Mouse (Mus musculus) limb, embryonic 12.5 days (tissue): ENCODE results near the gene Lrrc34. TPM values are rescaled to one million over a fixed set of nuclear protein-coding genes. Genes with fewer than 3 reads are reported as not detected.

ENCODE experiments used
- ATAC-seq: fragments of 200-750 bp; cut with Nextera tagmentation; 2 replicates; pipeline ENCODE4 v1.8.0; 2017; ENCODE audit warnings: low read depth, moderate TSS enrichment; ENCODE audit not compliant: insufficient number of reproducible peaks, insufficient read depth, low FRiP score, low TSS enrichment
- H3K27ac ChIP-seq: fragments of 300-500 bp; sonication (generic); 2 replicates; pipeline ENCODE4 v1.5.1; 2016; ENCODE audit warnings: mild to moderate bottlenecking, moderate library complexity
- H3K27me3 ChIP-seq: fragments of 300-500 bp; sonication (generic); 2 replicates; pipeline ENCODE4 v1.6.1; 2016; ENCODE audit warnings: mild to moderate bottlenecking, moderate library complexity
- H3K36me3 ChIP-seq: fragments of 300-500 bp; sonication (generic); 2 replicates; pipeline ENCODE4 v1.6.1; 2016; ENCODE audit warnings: mild to moderate bottlenecking, moderate library complexity
- H3K4me1 ChIP-seq: fragments of 300-500 bp; sonication (generic); replicated peaks from 2 replicates; pipeline ENCODE4 v1.6.1; 2016
- H3K4me2 ChIP-seq: fragments of 300-500 bp; sonication (generic); 2 replicates; pipeline ENCODE4 v1.6.1; 2016; ENCODE audit warnings: mild to moderate bottlenecking, moderate library complexity
- H3K4me3 ChIP-seq: fragments of 300-500 bp; sonication (generic); replicated peaks from 2 replicates; pipeline ENCODE4 v1.5.1; 2016; ENCODE audit warnings: mild to moderate bottlenecking
- H3K9ac ChIP-seq: fragments of 300-500 bp; sonication (generic); replicated peaks from 2 replicates; pipeline ENCODE4 v1.6.1; 2016; ENCODE audit warnings: mild to moderate bottlenecking, moderate library complexity
- H3K9me3 ChIP-seq: fragments of 300-500 bp; sonication (generic); 2 replicates; pipeline ENCODE4 v1.6.1; 2016; ENCODE audit warnings: mild to moderate bottlenecking, moderate library complexity
- WGBS: fragments of 180-500 bp; shearing (Covaris S2); methylation state at CpG from one replicate; pipeline ENCODE4 v1.1.7; 2016; 5-methylcytosine and 5-hydroxymethylcytosine counted together
- polyA plus RNA-seq: library from polyadenylated mRNA; unstranded; fragments of >200 nt; fragmentation: Nextera tagmentation; extraction: Ambion mirVana; gene quantifications from 2 replicates; pipeline ENCODE4 v1.2.1, GENCODE M21; 2016

Gene Lrrc34
- polyA plus RNA-seq, 1 experiment from 2014 or later, result 1.7 TPM

- H3K27ac ChIP-seq, result no peak within 1 kb of the TSS
- 78% methylated on average over 2 of the region's 2 CpGs for WGBS
- no peaks in the 10 kb centered on the region for H3K9me3 ChIP-seq
- no peak within 1 kb of the TSS for H3K4me3 ChIP-seq
- peaks cover 17% of the 10 kb centered on the region for H3K27me3 ChIP-seq
- no peak for ATAC-seq
- H3K4me2 ChIP-seq, result no peak within 1 kb of the TSS
- H3K9ac ChIP-seq, result no peak within 1 kb of the TSS
- no peaks in the 10 kb centered on the region for H3K36me3 ChIP-seq
- peaks cover 7% of the 10 kb centered on the region for H3K4me1 ChIP-seq
These were observed 3.5 kb downstream of the Lrrc34 start, which contains the start of gene Lrriq4 for GRCm38 (mm10) chr3:30644207-30644606. Gene Lrriq4 (plus strand): TSS chr3:30644507.

GRCm38 (mm10) chr3:30635629-30636028 is 12.0 kb downstream of the Lrrc34 start:
- H3K9ac ChIP-seq, result no peak overlapping the region
- no peak overlapping the region for H3K27ac ChIP-seq
- H3K36me3 ChIP-seq, result no peaks in the 10 kb centered on the region
- H3K27me3 ChIP-seq, result no peaks in the 10 kb centered on the region
- WGBS, result 87% methylated on average over 4 of the region's 4 CpGs
- no peak for ATAC-seq
- 0 out of 2 replicates have a peak, but pooled peaks cover 4% of the 10 kb centered on the region for H3K9me3 ChIP-seq
- H3K4me3 ChIP-seq, result no peak overlapping the region
- no peaks in the 10 kb centered on the region for H3K4me1 ChIP-seq
- no peak overlapping the region for H3K4me2 ChIP-seq

GRCm38 (mm10) chr3:30633681-30634080 is 14.0 kb downstream of the Lrrc34 start:
- no peaks in the 10 kb centered on the region for H3K4me1 ChIP-seq
- H3K27me3 ChIP-seq, result no peaks in the 10 kb centered on the region
- 64% methylated on average over 3 of the region's 3 CpGs for WGBS
- H3K36me3 ChIP-seq, result no peaks in the 10 kb centered on the region
- no peak overlapping the region for H3K9ac ChIP-seq
- H3K9me3 ChIP-seq, result 0 out of 2 replicates have a peak, but pooled peaks cover 4% of the 10 kb centered on the region
- H3K4me3 ChIP-seq, result no peak overlapping the region
- no peak overlapping the region for H3K27ac ChIP-seq
- no peak for ATAC-seq
- H3K4me2 ChIP-seq, result no peak overlapping the region

- H3K4me3 ChIP-seq, result no peak overlapping the region
- 88% methylated on average over 8 of the region's 8 CpGs for WGBS
- H3K36me3 ChIP-seq, result peaks cover 59% of the 10 kb centered on the region
- H3K4me1 ChIP-seq, result no peaks in the 10 kb centered on the region
- H3K9ac ChIP-seq, result no peak overlapping the region
- ATAC-seq, result no peak
- H3K27ac ChIP-seq, result no peak overlapping the region
- no peaks in the 10 kb centered on the region for H3K9me3 ChIP-seq
- no peak overlapping the region for H3K4me2 ChIP-seq
- no peaks in the 10 kb centered on the region for H3K27me3 ChIP-seq
These were observed 27.5 kb downstream of the Lrrc34 start for GRCm38 (mm10) chr3:30620132-30620531.

GRCm38 (mm10) chr3:30610930-30611329 is 36.7 kb downstream of the Lrrc34 start:
- H3K27me3 ChIP-seq, result no peaks in the 10 kb centered on the region
- 90% methylated on average over 4 of the region's 4 CpGs for WGBS
- ATAC-seq, result no peak
- H3K4me3 ChIP-seq, result no peak overlapping the region
- no peak overlapping the region for H3K27ac ChIP-seq
- H3K4me2 ChIP-seq, result no peak overlapping the region
- no peaks in the 10 kb centered on the region for H3K4me1 ChIP-seq
- H3K9ac ChIP-seq, result no peak overlapping the region
- no peaks in the 10 kb centered on the region for H3K9me3 ChIP-seq
- peaks cover 83% of the 10 kb centered on the region for H3K36me3 ChIP-seq

GRCm38 (mm10) chr3:30608999-30609398 is 38.7 kb downstream of the Lrrc34 start:
- H3K27ac ChIP-seq, result no peak overlapping the region
- no peak for ATAC-seq
- H3K9me3 ChIP-seq, result no peaks in the 10 kb centered on the region
- H3K9ac ChIP-seq, result no peak overlapping the region
- no peak overlapping the region for H3K4me2 ChIP-seq
- H3K4me1 ChIP-seq, result no peaks in the 10 kb centered on the region
- no peak overlapping the region for H3K4me3 ChIP-seq
- H3K27me3 ChIP-seq, result no peaks in the 10 kb centered on the region
- H3K36me3 ChIP-seq, result peaks cover 82% of the 10 kb centered on the region
- WGBS, result 88% methylated on average over 3 of the region's 3 CpGs

- peaks cover 37% of the 10 kb centered on the region for H3K36me3 ChIP-seq
- no peak overlapping the region; the same call in 1 of the 2 replicates for H3K27ac ChIP-seq
- H3K9me3 ChIP-seq, result no peaks in the 10 kb centered on the region
- ATAC-seq, result no peak
- H3K4me2 ChIP-seq, result peak overlapping the region; percentile 82
- 43% methylated on average over 10 of the region's 10 CpGs for WGBS
- H3K9ac ChIP-seq, result peak overlapping the region; percentile 82
- H3K4me1 ChIP-seq, result peaks cover 17% of the 10 kb centered on the region
- H3K27me3 ChIP-seq, result peaks cover 6% of the 10 kb centered on the region; the same call in 1 of the 2 replicates
- H3K4me3 ChIP-seq, result peak overlapping the region; percentile 88
These were observed 44.4 kb downstream of the Lrrc34 start for GRCm38 (mm10) chr3:30603256-30603655.

GRCm38 (mm10) chr3:30602740-30603098 is 45.0 kb downstream of the Lrrc34 start:
- Histone ChIP-seq H3K4me2 (peak overlapping the region; percentile 82), H3K4me3 (peak overlapping the region; percentile 88), H3K9ac (peak overlapping the region; percentile 82), H3K9me3 (no peaks in the 10 kb centered on the region), H3K27ac (peak overlapping the region; percentile 95), H3K4me1 (peaks cover 17% of the 10 kb centered on the region), H3K27me3 (peaks cover 6% of the 10 kb centered on the region; the same call in 1 of the 2 replicates), H3K36me3 (peaks cover 32% of the 10 kb centered on the region)
- ATAC-seq, result no peak; the same call in 1 of the 2 replicates
- WGBS, result 0% methylated on average over 27 of the region's 27 CpGs

GRCm38 (mm10) chr3:30602065-30602739 is 45.5 kb downstream of the Lrrc34 start, which contains the start of gene Mynn:
Gene Mynn (plus strand): TSS chr3:30602065.
- Histone ChIP-seq H3K4me1 (peaks cover 17% of the 10 kb centered on the region), H3K4me2 (peak within 1 kb of the TSS; percentile 82), H3K9ac (peak within 1 kb of the TSS; percentile 82), H3K36me3 (peaks cover 27% of the 10 kb centered on the region), H3K27me3 (peaks cover 6% of the 10 kb centered on the region; the same call in 1 of the 2 replicates), H3K27ac (peak within 1 kb of the TSS; percentile 95), H3K4me3 (peak within 1 kb of the TSS; percentile 88), H3K9me3 (no peaks in the 10 kb centered on the region)
- under 1% methylated on average over 40 of the region's 40 CpGs for WGBS
- peak; percentile 94 for ATAC-seq

- no peak for ATAC-seq
- Histone ChIP-seq H3K9ac (peak overlapping the region; percentile 82), H3K4me2 (peak overlapping the region; percentile 82), H3K4me1 (peaks cover 17% of the 10 kb centered on the region), H3K36me3 (peaks cover 25% of the 10 kb centered on the region), H3K9me3 (no peaks in the 10 kb centered on the region), H3K27ac (peak overlapping the region; percentile 95), H3K4me3 (peak overlapping the region; percentile 88), H3K27me3 (peaks cover 6% of the 10 kb centered on the region; the same call in 1 of the 2 replicates)
- under 1% methylated on average over 13 of the region's 13 CpGs for WGBS
These were observed 46.0 kb downstream of the Lrrc34 start for GRCm38 (mm10) chr3:30601610-30602064.

- Histone ChIP-seq H3K9ac (no peak overlapping the region), H3K4me1 (peaks cover 17% of the 10 kb centered on the region), H3K9me3 (no peaks in the 10 kb centered on the region), H3K36me3 (peaks cover 21% of the 10 kb centered on the region), H3K4me2 (peak overlapping the region; percentile 82), H3K4me3 (peak overlapping the region; percentile 88), H3K27me3 (peaks cover 6% of the 10 kb centered on the region; the same call in 1 of the 2 replicates), H3K27ac (peak overlapping the region; percentile 70; the same call in 1 of the 2 replicates)
- under 1% methylated on average over 17 of the region's 17 CpGs for WGBS
- ATAC-seq, result 0 out of 2 replicates have a peak, but pooled peaks have one; percentile 22
These were observed 46.5 kb downstream of the Lrrc34 start for GRCm38 (mm10) chr3:30601175-30601574.
